Mouse (Mus musculus): ENCODE measurements at regions not wholly inside any gene's neighbourhood (a gene's known extent, or its start where the extent isn't known, plus 50 kb on each side); places are given as distances from the start of the nearest gene placed in this dataset.

DNA sequence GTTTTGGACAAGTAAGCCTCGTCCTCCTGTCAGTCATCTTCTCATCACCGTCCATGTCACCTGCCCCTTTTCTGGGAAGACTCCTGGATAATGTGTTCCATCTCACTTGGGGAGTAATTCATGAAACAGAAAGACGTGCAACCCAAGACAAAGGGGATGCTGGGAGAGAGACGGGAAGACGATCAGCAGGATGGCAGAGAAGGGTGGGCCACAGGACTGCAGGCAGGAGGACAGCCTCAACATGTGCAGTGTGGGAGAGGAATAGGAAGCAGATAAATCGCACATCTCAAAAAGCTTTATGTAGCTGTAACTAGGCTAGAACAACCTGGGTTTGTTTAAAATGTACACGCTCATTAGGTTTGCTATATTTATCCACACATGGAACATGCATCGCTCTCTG, 133.4 kb upstream of the Npvf start:
- TF ChIP-seq CTCF (IDR thresholded peaks at IDR 0.05; ENCODE audit: low read depth, low read length): no peak
- TF ChIP-seq POLR2A (IDR thresholded peaks at IDR 0.05; ENCODE audit: extremely low read depth, insufficient read depth, low read length): no peak
